Mouse (Mus musculus) embryonic facial prominence, embryonic 14.5 days (tissue): ENCODE results near the gene Tex29. TPM values are rescaled to one million over a fixed set of nuclear protein-coding genes. Genes with fewer than 3 reads are reported as not detected.

Experiments used
- ATAC-seq: fragments of 200-750 bp; cut with Nextera tagmentation; 2 replicates; pipeline ENCODE4 v1.8.0; 2017; ENCODE audit warnings: low read depth, moderate number of reproducible peaks, moderate TSS enrichment
- DNase-seq: peaks from one replicate; pipeline ENCODE4 v3.0.0-alpha.2; 2015; ENCODE audit warnings: low spot score
- H3K27ac ChIP-seq: fragments of 300-500 bp; sonication (generic); replicated peaks from 2 replicates; pipeline ENCODE4 v1.5.1; 2014; ENCODE audit warnings: low read depth, mild to moderate bottlenecking, low read length, moderate library complexity
- H3K27me3 ChIP-seq: fragments of 300-500 bp; sonication (generic); replicated peaks from 2 replicates; pipeline ENCODE4 v1.6.1; 2014; ENCODE audit warnings: low read length; ENCODE audit not compliant: control insufficient read depth, insufficient read depth
- H3K36me3 ChIP-seq: fragments of 300-500 bp; sonication (generic); 2 replicates; pipeline ENCODE4 v1.6.1; 2014; ENCODE audit warnings: low read length, mixed read lengths; ENCODE audit not compliant: control insufficient read depth, insufficient read depth
- H3K4me1 ChIP-seq: fragments of 300-500 bp; sonication (generic); 2 replicates; pipeline ENCODE4 v1.6.1; 2014; ENCODE audit warnings: antibody characterized with exemption, low read length; ENCODE audit not compliant: control insufficient read depth, insufficient read depth
- H3K4me2 ChIP-seq: fragments of 300-500 bp; sonication (generic); 2 replicates; pipeline ENCODE4 v1.6.1; 2014; ENCODE audit warnings: low read depth, mild to moderate bottlenecking, low read length, moderate library complexity, mixed read lengths
- H3K4me3 ChIP-seq: fragments of 300-500 bp; sonication (generic); 2 replicates; pipeline ENCODE4 v1.5.1; 2014; ENCODE audit warnings: low read depth, mild to moderate bottlenecking, low read length
- H3K9ac ChIP-seq: fragments of 300-500 bp; sonication (generic); 2 replicates; pipeline ENCODE4 v1.6.1; 2014; ENCODE audit warnings: low read depth, mild to moderate bottlenecking, low read length, moderate library complexity, mixed read lengths
- H3K9me3 ChIP-seq: fragments of 300-500 bp; sonication (generic); 2 replicates; pipeline ENCODE4 v1.6.1; 2016; ENCODE audit warnings: low read length; ENCODE audit not compliant: control insufficient read depth
- WGBS: fragments of 180-500 bp; shearing (Covaris S2); extraction: QIAGEN DNeasy Blood & Tissue Kit; methylation state at CpG from one replicate; pipeline ENCODE4 v1.1.7; 2014; 5-methylcytosine and 5-hydroxymethylcytosine counted together
- polyA plus RNA-seq: library from polyadenylated mRNA; unstranded; fragments of >200 nt; fragmentation: Nextera tagmentation; extraction: Ambion mirVana; gene quantifications from 2 replicates; pipeline ENCODE4 v1.2.1, GENCODE M21; 2014

Tex29 gene
- polyA plus RNA-seq, result not detected in 2 replicates

DNA sequence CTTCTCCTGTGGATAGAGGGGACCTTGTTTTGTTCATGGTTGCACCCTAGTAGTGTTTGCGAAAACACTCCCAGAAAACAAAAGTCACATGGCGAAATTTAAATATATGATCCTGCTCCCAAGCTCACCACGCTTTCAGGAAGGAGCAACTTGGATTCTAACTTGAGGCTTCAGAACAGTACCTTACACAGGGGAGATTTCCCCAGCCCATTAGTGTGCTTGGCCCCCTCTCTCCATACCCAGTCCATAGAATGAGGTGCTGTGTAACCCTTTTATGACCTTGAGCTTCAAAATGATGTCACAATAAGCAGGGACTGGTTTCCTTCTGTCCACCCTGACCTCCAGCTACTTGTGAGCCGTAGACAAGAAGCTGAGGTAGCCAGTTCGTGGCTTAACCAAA lies at the start of gene Tex29:
Gene Tex29, plus strand, starts transcription at position 301 of the 400 bp plus-strand sequence.
- no peaks in the 10 kb centered on the region for H3K27me3 ChIP-seq
- H3K4me3 ChIP-seq, result no peak within 1 kb of the TSS
- H3K27ac ChIP-seq, result 0 out of 2 replicates have a peak within 1 kb of the TSS, but pooled peaks have one; percentile 5
- DNase-seq (no peak), ATAC-seq (no peak)
- no peak within 1 kb of the TSS for H3K4me2 ChIP-seq
- no peaks in the 10 kb centered on the region for H3K4me1 ChIP-seq
- H3K9me3 ChIP-seq, result no peaks in the 10 kb centered on the region
- no peak within 1 kb of the TSS for H3K9ac ChIP-seq
- H3K36me3 ChIP-seq, result 0 out of 2 replicates have a peak, but pooled peaks cover 2% of the 10 kb centered on the region
- 84% methylated on average over 5 of the region's 5 CpGs for WGBS

DNA sequence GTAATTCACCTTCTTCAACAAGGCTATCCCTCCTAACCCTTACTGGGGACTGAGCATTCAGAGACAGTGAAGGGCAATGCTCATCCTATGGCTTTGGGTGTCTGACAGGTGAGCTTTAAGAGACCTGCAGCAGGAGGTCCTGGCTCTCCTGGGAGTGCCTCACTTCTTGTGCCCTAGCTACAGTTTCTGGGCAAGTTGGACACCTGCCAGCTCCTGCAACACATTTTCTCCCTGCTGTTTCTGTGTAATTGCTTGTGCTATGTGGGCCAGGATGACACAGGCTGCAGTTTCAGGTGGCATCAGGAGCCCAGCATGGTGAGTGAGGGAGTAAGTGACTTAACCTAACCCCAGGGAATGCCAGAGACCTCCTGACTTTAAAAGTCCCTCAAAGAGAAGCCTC lies 45.3 kb upstream of the Tex29 start:
- no peaks in the 10 kb centered on the region for H3K9me3 ChIP-seq
- no peaks in the 10 kb centered on the region for H3K27me3 ChIP-seq
- no peak for DNase-seq
- H3K9ac ChIP-seq, result no peak overlapping the region
- no peak overlapping the region for H3K4me3 ChIP-seq
- H3K27ac ChIP-seq, result no peak overlapping the region
- no peak for ATAC-seq
- no peak overlapping the region for H3K4me2 ChIP-seq
- H3K36me3 ChIP-seq, result peaks cover 29% of the 10 kb centered on the region
- no peaks in the 10 kb centered on the region for H3K4me1 ChIP-seq

DNA sequence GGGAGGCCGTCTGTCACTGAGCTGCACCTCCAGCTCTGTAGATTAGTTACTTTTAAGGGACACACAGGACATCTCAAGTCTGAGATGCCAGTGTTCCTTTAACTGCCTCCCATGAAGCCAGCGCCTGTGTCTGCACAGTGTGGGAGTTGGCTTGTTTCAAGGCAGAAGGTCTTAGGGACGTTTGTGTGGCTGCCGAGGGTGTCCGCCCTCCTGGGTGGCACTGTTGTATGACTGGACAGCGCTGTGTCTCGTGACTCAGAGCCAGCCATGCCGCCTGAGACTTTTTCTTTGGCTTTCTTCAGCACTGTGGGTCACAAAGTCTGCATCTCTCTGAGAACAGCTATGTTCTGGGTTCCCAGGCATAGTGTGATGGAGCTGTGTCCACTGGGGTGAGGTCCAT lies 43.1 kb upstream of the Tex29 start:
- H3K4me3 ChIP-seq, result no peak overlapping the region
- H3K27me3 ChIP-seq, result no peaks in the 10 kb centered on the region
- H3K9ac ChIP-seq, result no peak overlapping the region
- H3K27ac ChIP-seq, result no peak overlapping the region
- no peak overlapping the region for H3K4me2 ChIP-seq
- 90% methylated on average over 8 of the region's 8 CpGs for WGBS
- H3K36me3 ChIP-seq, result peaks cover 35% of the 10 kb centered on the region
- no peaks in the 10 kb centered on the region for H3K9me3 ChIP-seq
- no peak for ATAC-seq
- no peak for DNase-seq
- no peaks in the 10 kb centered on the region for H3K4me1 ChIP-seq

DNA sequence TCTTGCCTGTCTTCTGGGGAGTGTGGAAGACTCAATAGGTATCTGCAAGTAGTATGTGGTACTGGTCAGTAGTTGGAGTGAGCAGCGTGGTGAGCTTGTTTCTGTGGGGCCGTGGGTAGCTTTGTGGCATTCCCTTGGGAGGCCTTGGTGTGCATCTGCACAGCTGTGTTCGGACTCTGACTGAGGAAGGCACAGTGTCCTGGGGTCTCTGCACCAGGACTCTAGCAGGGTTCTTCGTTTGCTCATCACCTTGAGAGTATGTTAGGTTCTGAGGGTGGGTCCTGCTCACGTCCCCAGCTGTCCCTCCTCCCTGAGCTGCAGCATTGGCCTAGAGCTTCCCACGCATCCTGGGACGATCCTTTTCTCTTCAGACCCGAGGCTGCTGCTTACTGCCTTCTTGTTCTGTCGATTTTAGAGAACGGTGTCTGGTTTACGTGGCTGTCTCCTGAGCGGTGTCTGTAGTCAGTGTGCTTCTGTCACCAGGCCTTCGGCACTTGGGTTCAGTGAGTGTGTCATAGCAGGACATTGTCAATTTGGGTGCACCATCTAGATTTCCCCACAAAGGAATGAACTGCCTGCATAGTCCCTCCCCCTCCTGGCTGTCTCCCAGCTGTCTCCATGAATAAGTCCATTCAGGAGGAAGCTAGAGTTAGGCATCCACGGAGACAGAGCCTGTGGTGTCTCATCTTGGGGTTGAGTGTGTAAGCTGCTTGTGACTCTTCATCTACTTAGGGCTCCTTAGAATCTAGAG lies 42.4 kb upstream of the Tex29 start:
- DNase-seq (peak; percentile 55), ATAC-seq (no peak)
- no peak overlapping the region for H3K9ac ChIP-seq
- no peaks in the 10 kb centered on the region for H3K27me3 ChIP-seq
- WGBS, result 77% methylated on average over 14 of the region's 14 CpGs
- H3K4me2 ChIP-seq, result no peak overlapping the region
- no peak overlapping the region for H3K4me3 ChIP-seq
- H3K9me3 ChIP-seq, result no peaks in the 10 kb centered on the region
- peaks cover 35% of the 10 kb centered on the region for H3K36me3 ChIP-seq
- H3K4me1 ChIP-seq, result no peaks in the 10 kb centered on the region
- no peak overlapping the region; the same call in 1 of the 2 replicates for H3K27ac ChIP-seq

DNA sequence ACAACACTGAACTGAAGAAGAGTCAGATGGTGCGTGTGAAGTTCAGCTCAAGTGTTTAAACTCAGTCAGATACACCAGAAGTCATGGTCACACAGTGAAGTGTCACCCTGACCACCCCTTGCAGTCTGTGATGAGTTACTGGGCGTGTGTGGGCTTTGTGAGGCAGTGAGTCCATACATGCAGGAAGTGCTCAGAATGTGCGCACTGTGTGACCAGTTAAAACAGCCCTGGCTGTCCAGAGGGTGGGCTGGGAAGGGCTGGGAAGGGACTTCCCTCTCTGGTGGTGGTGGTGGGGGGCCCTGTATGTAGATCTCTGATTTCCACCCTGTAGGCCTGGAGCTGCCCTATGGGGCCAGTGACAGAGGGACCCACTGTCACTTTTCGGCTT lies 41.8 kb upstream of the Tex29 start:
- no peaks in the 10 kb centered on the region for H3K27me3 ChIP-seq
- no peak overlapping the region for H3K4me2 ChIP-seq
- H3K9ac ChIP-seq, result no peak overlapping the region
- H3K4me3 ChIP-seq, result no peak overlapping the region
- H3K4me1 ChIP-seq, result no peaks in the 10 kb centered on the region
- WGBS, result 78% methylated on average over 4 of the region's 4 CpGs
- H3K36me3 ChIP-seq, result peaks cover 35% of the 10 kb centered on the region
- no peaks in the 10 kb centered on the region for H3K9me3 ChIP-seq
- ATAC-seq (no peak), DNase-seq (no peak)
- H3K27ac ChIP-seq, result no peak overlapping the region; the same call in 1 of the 2 replicates

DNA sequence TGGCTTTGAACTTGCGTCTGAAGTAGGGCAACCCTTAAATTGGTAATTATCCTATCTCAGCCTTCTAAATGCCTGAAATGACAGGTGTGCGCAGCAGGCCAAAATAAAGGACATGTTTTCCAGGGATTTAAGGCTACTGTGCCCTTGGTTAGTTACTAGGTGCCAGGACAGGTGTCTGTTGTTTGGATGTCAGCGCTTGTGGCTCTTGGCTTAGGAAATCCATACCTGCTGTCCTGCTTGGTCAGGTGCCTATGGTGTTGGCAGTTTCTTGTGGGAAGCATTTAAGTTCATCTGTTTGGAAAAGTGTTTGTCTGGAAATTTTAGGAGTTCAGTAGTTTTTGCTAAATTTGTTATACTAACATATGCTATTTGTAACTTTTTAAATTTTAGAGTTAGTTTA lies 41.2 kb upstream of the Tex29 start:
- DNase-seq (no peak), ATAC-seq (no peak)
- Histone ChIP-seq H3K4me3 (no peak overlapping the region), H3K4me2 (no peak overlapping the region), H3K4me1 (no peaks in the 10 kb centered on the region), H3K9ac (no peak overlapping the region), H3K36me3 (peaks cover 40% of the 10 kb centered on the region), H3K9me3 (no peaks in the 10 kb centered on the region), H3K27ac (no peak overlapping the region), H3K27me3 (no peaks in the 10 kb centered on the region)
- 85% methylated on average over 3 of the region's 3 CpGs for WGBS

DNA sequence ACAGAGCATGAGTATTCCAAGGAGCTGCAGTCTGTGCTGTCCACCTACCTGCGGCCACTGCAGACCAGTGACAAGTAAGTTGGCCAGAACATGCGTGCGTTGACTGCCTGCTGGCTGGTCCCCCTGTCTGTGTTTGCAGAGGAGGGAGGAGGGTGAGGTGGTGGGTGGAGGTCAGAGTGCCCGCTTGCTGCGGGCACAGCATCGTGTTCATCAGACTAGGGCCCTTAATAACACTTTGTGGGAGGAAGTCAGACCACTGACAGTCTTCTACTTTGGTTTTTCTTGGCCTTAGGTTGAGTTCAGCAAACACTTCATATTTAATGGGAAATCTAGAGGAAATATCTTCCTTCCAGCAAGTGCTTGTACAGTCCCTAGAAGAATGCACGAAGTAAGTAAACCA lies 39.8 kb upstream of the Tex29 start:
- DNase-seq, result no peak
- H3K4me1 ChIP-seq, result no peaks in the 10 kb centered on the region
- H3K4me3 ChIP-seq, result no peak overlapping the region
- no peak overlapping the region for H3K27ac ChIP-seq
- no peak overlapping the region for H3K4me2 ChIP-seq
- no peaks in the 10 kb centered on the region for H3K9me3 ChIP-seq
- ATAC-seq, result no peak
- no peaks in the 10 kb centered on the region for H3K27me3 ChIP-seq
- H3K9ac ChIP-seq, result no peak overlapping the region
- WGBS, result 96% methylated on average over 7 of the region's 7 CpGs
- H3K36me3 ChIP-seq, result peaks cover 48% of the 10 kb centered on the region

DNA sequence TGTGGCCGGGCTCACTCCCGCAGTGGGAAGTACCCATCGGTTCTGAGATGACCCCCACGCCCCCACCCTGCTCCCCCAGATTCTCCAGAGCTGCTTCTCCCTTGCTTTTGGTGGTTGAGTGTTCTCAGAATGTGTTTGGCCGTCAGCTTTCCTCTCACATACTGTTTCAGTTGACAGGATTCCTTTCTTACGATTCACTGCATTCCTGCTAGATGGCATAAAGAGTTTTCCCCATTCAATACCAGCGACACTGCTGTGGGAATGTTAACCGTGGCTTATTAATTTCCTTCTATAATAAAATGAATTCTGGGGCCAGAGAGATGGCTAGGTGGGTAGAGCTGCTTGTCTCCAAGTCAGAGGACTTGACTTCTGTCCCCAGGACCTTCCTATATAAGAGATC lies 38.7 kb upstream of the Tex29 start:
- peaks cover 59% of the 10 kb centered on the region for H3K36me3 ChIP-seq
- no peak overlapping the region for H3K4me2 ChIP-seq
- 58% methylated on average over 8 of the region's 8 CpGs for WGBS
- no peak overlapping the region for H3K9ac ChIP-seq
- H3K27ac ChIP-seq, result no peak overlapping the region
- H3K27me3 ChIP-seq, result no peaks in the 10 kb centered on the region
- no peaks in the 10 kb centered on the region for H3K4me1 ChIP-seq
- DNase-seq (no peak), ATAC-seq (no peak)
- H3K9me3 ChIP-seq, result no peaks in the 10 kb centered on the region
- H3K4me3 ChIP-seq, result no peak overlapping the region

DNA sequence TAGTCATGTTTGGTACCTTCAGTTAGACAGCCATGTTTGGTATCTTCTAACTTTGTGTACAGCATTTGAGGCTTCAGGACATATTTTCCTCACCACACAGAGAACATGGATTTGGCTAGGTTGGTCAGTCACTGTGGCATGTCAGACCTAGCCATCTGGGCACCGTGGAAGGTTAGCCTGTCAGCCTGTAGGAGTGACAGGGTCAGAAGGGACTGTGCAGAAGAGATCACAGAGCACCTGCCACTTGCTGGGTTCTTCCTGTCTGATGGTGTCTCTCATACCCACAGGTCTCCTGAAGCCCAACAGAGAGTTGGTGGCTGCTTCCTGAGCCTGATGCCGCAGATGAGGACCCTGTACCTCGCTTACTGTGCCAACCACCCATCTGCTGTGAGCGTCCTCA lies 35.4 kb upstream of the Tex29 start:
- peaks cover 92% of the 10 kb centered on the region for H3K36me3 ChIP-seq
- 94% methylated on average over 4 of the region's 4 CpGs for WGBS
- ATAC-seq, result no peak

More for the DNA sequence above, 35.4 kb upstream of the Tex29 start:
- H3K9ac ChIP-seq, result no peak overlapping the region
- H3K27ac ChIP-seq, result no peak overlapping the region
- H3K27me3 ChIP-seq, result no peaks in the 10 kb centered on the region
- no peak overlapping the region for H3K4me2 ChIP-seq
- H3K4me3 ChIP-seq, result no peak overlapping the region
- H3K9me3 ChIP-seq, result no peaks in the 10 kb centered on the region
- DNase-seq, result no peak
- H3K4me1 ChIP-seq, result no peaks in the 10 kb centered on the region
